Mouse (Mus musculus) cortical plate, adult 2 months (tissue): ENCODE data around the gene Ppfia4.

Experiments used
- CTCF ChIP-seq: fragments of 200-500 bp; IDR thresholded peaks from 2 replicates; pipeline ENCODE4 v1.5.1; 2011; ENCODE audit warnings: mild to moderate bottlenecking, control low read depth, low read length; ENCODE audit not compliant: insufficient read depth; ENCODE audit errors: extremely low read depth
- POLR2A ChIP-seq: fragments of 200-500 bp; IDR thresholded peaks from 2 replicates; pipeline ENCODE4 v1.6.1; 2011; ENCODE audit warnings: mild to moderate bottlenecking, low read length, control low read depth; ENCODE audit not compliant: insufficient read depth; ENCODE audit errors: extremely low read depth

DNA sequence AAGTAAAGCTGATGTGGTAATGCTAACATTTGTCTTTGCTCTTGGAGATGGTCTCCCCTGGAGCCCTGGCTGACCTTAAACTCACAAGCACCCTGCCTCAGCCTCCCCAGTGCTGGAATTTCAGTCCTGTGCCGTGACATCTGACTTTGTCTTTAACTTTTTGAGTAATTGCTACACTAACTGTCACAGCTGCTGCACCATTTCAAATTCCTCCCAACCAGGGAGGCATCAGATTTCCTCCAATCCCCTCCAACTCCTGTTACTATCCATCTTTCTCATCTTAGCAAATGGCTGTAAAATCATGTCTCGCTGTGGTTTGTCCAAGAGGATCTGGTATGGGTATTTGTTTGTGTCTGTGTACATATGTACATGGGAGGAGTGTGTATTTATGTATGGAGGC lies 41.4 kb upstream of the Ppfia4 start:
- TF ChIP-seq CTCF (no peak), POLR2A (no peak)
